Mouse (Mus musculus): ENCODE measurements around the gene Lrba.

GRCm38 (mm10) chr3:86809199-86809598 lies 584.7 kb downstream of the Lrba start:
- TF ChIP-seq POLR2A (IDR thresholded peaks at IDR 0.05; ENCODE audit: low read depth, low read length) (no peak), MAX (IDR thresholded peaks at IDR 0.05; ENCODE audit: low read length) (no peak), EP300 (IDR thresholded peaks at IDR 0.05; ENCODE audit: low read length) (no peak), USF1 (IDR thresholded peaks at IDR 0.05; ENCODE audit: low read depth, low read length) (no peak), RCOR1 (conservative IDR thresholded peaks at IDR 0.05; ENCODE audit: low read depth, low read length) (no peak), TBP (conservative IDR thresholded peaks at IDR 0.05; ENCODE audit: low read depth, low read length) (no peak), SIN3A (IDR thresholded peaks at IDR 0.05; ENCODE audit: low read length) (no peak), CHD1 (IDR thresholded peaks at IDR 0.05; ENCODE audit: low read depth, low read length) (no peak)

Measured in CH12.LX (cell line).